In the genomic region with DNA sequence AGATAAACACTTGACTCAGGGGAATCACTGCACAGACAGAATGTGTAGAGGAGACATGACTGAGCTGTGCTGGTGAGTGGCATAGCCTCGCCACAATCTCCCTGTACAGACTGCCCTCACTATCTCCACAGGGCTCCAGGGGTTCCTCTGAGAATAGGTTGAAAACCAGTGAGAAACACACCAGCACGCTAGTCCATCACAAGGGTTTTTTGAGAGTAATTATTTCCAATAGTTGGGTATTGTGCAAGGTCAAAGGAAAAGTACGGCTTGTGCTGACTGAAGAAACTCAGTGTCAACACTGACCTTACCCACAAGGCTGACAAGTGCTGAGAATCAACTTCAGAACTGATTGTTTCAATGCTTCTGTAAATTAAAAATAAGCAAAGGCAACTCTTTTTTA, we compare ENCODE assay signal across 21 mouse cellular contexts.
DNase-seq lines count a peak whose midpoint lies in the region; ATAC-seq lines count a peak whose summit lies in the region.
"Had no signal": no experiment of that assay in that cellular context is flagged by ENCODE, and none has a peak within 500 bp of the region (broad histone marks: within the 10 kb centered on the region; RNA-seq: fewer than 3 reads in every experiment).

No protein-coding gene starts in this region.

- DNase-seq in adrenal gland, adult 8-10 months: peak; percentile 9
- no peak for DNase-seq in adrenal gland, postnatal 25 days
- DNase-seq in CD4-positive helper T cell, adult 2 months (ENCODE audit: low read depth, low spot score): peak; percentile 8
- DNase-seq in adipocyte (ENCODE audit: low spot score): peak; percentile 70
- DNase-seq in gastrocnemius, adult 18-20 months (ENCODE audit: low spot score): no peak
- DNase-seq: cerebellum, adult 11-12 months; cerebellum, adult 8-10 months; cerebellum, postnatal 10 days; cerebellum, postnatal 36 days; embryo, embryonic 11 days; forebrain, postnatal 0 days; gastrocnemius, postnatal 36 days; heart, adult 2 months; heart, postnatal 14 days; heart, postnatal 4 days; kidney, adult 2 months had no signal

- peak; percentile 46 for ATAC-seq in inflammation-experienced regulatory T-cells, adult 6 months
- ATAC-seq: activated CD4-positive, CD25-positive, alpha-beta regulatory T cell, adult 4 months; forebrain, embryonic 13.5 days; forebrain, postnatal 0 days; hindbrain, postnatal 0 days; intestine, postnatal 0 days had no signal

Comparison
In these comparisons a context has a peak if more than half of its experiments do, and no peak if none do; other contexts are left out.
1. DNase-seq: peak in adrenal gland, adult 8-10 months (single experiment), CD4-positive helper T cell, adult 2 months (single experiment) and adipocyte (single experiment); none in adrenal gland, postnatal 25 days (single experiment) and gastrocnemius, adult 18-20 months (single experiment).